Mouse (Mus musculus) colon, adult 2 months (tissue): ENCODE data around the gene Foxl2. TPM values are rescaled to one million over a fixed set of nuclear protein-coding genes. Genes with fewer than 3 reads are reported as not detected.

Source experiments
- polyA plus RNA-seq: library from polyadenylated mRNA; depleted of rRNA; stranded (reverse); fragments of >200 nt; gene quantifications from 2 replicates; pipeline ENCODE4 v1.2.3, GENCODE M21; 2012; rRNA removed

Gene Foxl2
- polyA plus RNA-seq, result not detected in 2 replicates

GRCm38 (mm10) chr9:98955103-98955715 lies at the start of gene Foxl2:
TSS of gene Foxl2 (plus strand) at chr9:98955288.

GRCm38 (mm10) chr9:98985800-98986475 lies 30.9 kb downstream of the Foxl2 start, which contains the start of gene Faim:
TSS of gene Faim (plus strand) at chr9:98986373.

Other genes with a start within 250 kb of the Foxl2 start
- gene Prr23a1, start 112.8 kb upstream of the Foxl2 start, polyA plus RNA-seq, result not detected in 2 replicates
- not detected in 2 replicates for gene Prr23a2, start 98.8 kb upstream of the Foxl2 start, polyA plus RNA-seq
- gene Prr23a3, start 90.5 kb upstream of the Foxl2 start, polyA plus RNA-seq, result not detected in 2 replicates
- gene 7420426K07Rik, start 52.2 kb upstream of the Foxl2 start, polyA plus RNA-seq, result not detected in 2 replicates
- gene Faim, start 31.1 kb downstream of the Foxl2 start, polyA plus RNA-seq, result 2.5 and 2.7 TPM in 2 replicates
- gene Gm1123, start 80.4 kb downstream of the Foxl2 start, polyA plus RNA-seq, result 91.2 and 108 TPM in 2 replicates
- 1.4 and 2.1 TPM in 2 replicates for gene Pik3cb, start 185.3 kb downstream of the Foxl2 start, polyA plus RNA-seq